In the genomic region with DNA sequence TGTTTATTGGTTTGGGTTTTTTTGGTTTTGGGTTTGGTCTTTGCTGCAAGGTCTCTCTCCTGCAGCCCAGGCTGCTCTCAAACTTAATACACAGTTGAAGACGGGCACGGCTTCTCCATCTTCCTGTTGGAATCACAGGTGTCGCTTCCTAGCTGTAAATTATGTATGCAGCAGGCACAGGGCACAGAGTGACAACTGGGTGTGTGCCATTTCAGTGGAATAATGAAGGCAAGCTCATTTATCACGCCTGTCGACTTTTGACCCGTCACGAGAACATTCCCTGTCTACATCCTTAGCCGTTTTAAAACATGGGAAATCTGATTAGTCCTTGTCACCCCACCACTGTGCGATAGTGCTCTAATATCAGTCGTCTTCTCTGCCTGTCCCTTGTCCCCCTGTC, we compare ENCODE assay signal across 18 mouse cellular contexts. TPM values are rescaled to one million over a fixed set of nuclear protein-coding genes. Genes with fewer than 3 reads are reported as not detected.
DNase-seq lines count a peak whose midpoint lies in the region; ATAC-seq and TF ChIP-seq lines count a peak whose summit lies in the region.
"Had no signal": no experiment of that assay in that cellular context is flagged by ENCODE, and none has a peak within 500 bp of the region (broad histone marks: within the 10 kb centered on the region; RNA-seq: fewer than 3 reads in every experiment).

No protein-coding gene starts in this region.

- H3K4me3 ChIP-seq in hindbrain, embryonic 10.5 days: no peak overlapping the region
- H3K4me3 ChIP-seq in hindbrain, postnatal 0 days (ENCODE audit: low read length): no peak overlapping the region
- no peak overlapping the region for H3K4me3 ChIP-seq in kidney, embryonic 16.5 days (ENCODE audit: low read length)
- no peak overlapping the region for H3K4me3 ChIP-seq in intestine, postnatal 0 days (ENCODE audit: low read depth, low read length)
- no peak overlapping the region for H3K4me3 ChIP-seq in small intestine, adult 2 months (ENCODE audit: low read depth, low read length)
- H3K4me3 ChIP-seq: embryonic facial prominence, embryonic 10.5 days; forebrain, embryonic 13.5 days; heart, adult 2 months; heart, embryonic 15.5 days had no signal

- no peak overlapping the region for H3K27ac ChIP-seq in hindbrain, embryonic 10.5 days
- no peak overlapping the region for H3K27ac ChIP-seq in hindbrain, postnatal 0 days
- no peak overlapping the region for H3K27ac ChIP-seq in kidney, embryonic 16.5 days (ENCODE audit: low read length)
- peak overlapping the region; percentile 5; the same call in 1 of the 2 replicates for H3K27ac ChIP-seq in intestine, postnatal 0 days (ENCODE audit: low read depth, low read length)
- peak overlapping the region; percentile 87 for H3K27ac ChIP-seq in small intestine, adult 2 months (ENCODE audit: insufficient read depth, low read depth, low read length)
- H3K27ac ChIP-seq: embryonic facial prominence, embryonic 10.5 days; forebrain, embryonic 13.5 days; heart, adult 2 months; heart, embryonic 15.5 days had no signal

- no peaks in the 10 kb centered on the region for H3K27me3 ChIP-seq in hindbrain, embryonic 10.5 days (ENCODE audit: insufficient read depth, poor library complexity, severe bottlenecking)
- no peaks in the 10 kb centered on the region for H3K27me3 ChIP-seq in hindbrain, postnatal 0 days (ENCODE audit: insufficient read depth, low read length)
- H3K27me3 ChIP-seq in kidney, embryonic 16.5 days (ENCODE audit: insufficient read depth, low read length): no peaks in the 10 kb centered on the region
- no peaks in the 10 kb centered on the region for H3K27me3 ChIP-seq in intestine, postnatal 0 days (replicated peaks; ENCODE audit: control insufficient read depth, insufficient read depth, low read length)
- H3K27me3 ChIP-seq in small intestine, adult 2 months (ENCODE audit: control insufficient read depth, insufficient read depth, low read length): no peaks in the 10 kb centered on the region
- H3K27me3 ChIP-seq: forebrain, embryonic 13.5 days; heart, embryonic 15.5 days had no signal

- no peak for TF ChIP-seq CTCF in hindbrain, postnatal 0 days (IDR thresholded peaks at IDR 0.05; ENCODE audit: low read depth)
- TF ChIP-seq CTCF in intestine, postnatal 0 days (IDR thresholded peaks at IDR 0.05; ENCODE audit: low read depth): no peak
- TF ChIP-seq CTCF in small intestine, adult 2 months (IDR thresholded peaks at IDR 0.05; ENCODE audit: extremely low read depth, insufficient read length, insufficient replicate concordance, low read depth, low read length): no peak

- 70% methylated on average over 10 of the region's 10 CpGs for WGBS in hindbrain, embryonic 10.5 days
- WGBS in hindbrain, postnatal 0 days: 52% methylated on average over 10 of the region's 10 CpGs
- 62% methylated on average over 10 of the region's 10 CpGs for WGBS in kidney, embryonic 16.5 days
- WGBS in intestine, postnatal 0 days: 29% methylated on average over 10 of the region's 10 CpGs
- WGBS in small intestine, adult 2 months: 27% methylated on average over 10 of the region's 10 CpGs

- TF ChIP-seq POLR2A in small intestine, adult 2 months (IDR thresholded peaks at IDR 0.05; ENCODE audit: low read depth, low read length): no peak

- DNase-seq in hindbrain, embryonic 10.5 days (ENCODE audit: low spot score): peak; percentile 12
- no peak for DNase-seq in hindbrain, postnatal 0 days (ENCODE audit: low spot score)
- DNase-seq in kidney, adult 18-20 months: peak; percentile 31
- DNase-seq in layer of hippocampus, adult 18-20 months (ENCODE audit: low spot score in 2 of 2): no peak
- DNase-seq: adrenal gland, postnatal 10 days; cerebellum, adult 11-12 months; cerebellum, postnatal 10 days; forebrain, postnatal 0 days; gastrocnemius, postnatal 14 days; heart, adult 2 months; heart, postnatal 14 days had no signal

- no peaks in the 10 kb centered on the region for H3K9me3 ChIP-seq in hindbrain, embryonic 10.5 days
- no peaks in the 10 kb centered on the region for H3K9me3 ChIP-seq in hindbrain, postnatal 0 days (ENCODE audit: low read length)
- H3K9me3 ChIP-seq in kidney, embryonic 16.5 days (ENCODE audit: low read length): no peaks in the 10 kb centered on the region
- H3K9me3 ChIP-seq in intestine, postnatal 0 days (ENCODE audit: control insufficient read depth): no peaks in the 10 kb centered on the region
- H3K9me3 ChIP-seq: embryonic facial prominence, embryonic 10.5 days; forebrain, embryonic 13.5 days; heart, embryonic 15.5 days had no signal

- H3K36me3 ChIP-seq in hindbrain, embryonic 10.5 days: no peaks in the 10 kb centered on the region
- no peaks in the 10 kb centered on the region for H3K36me3 ChIP-seq in hindbrain, postnatal 0 days (ENCODE audit: insufficient read depth, low read length)
- H3K36me3 ChIP-seq in kidney, embryonic 16.5 days (ENCODE audit: insufficient read depth, low read length): no peaks in the 10 kb centered on the region
- H3K36me3 ChIP-seq in intestine, postnatal 0 days (ENCODE audit: control insufficient read depth, insufficient read depth): no peaks in the 10 kb centered on the region
- no peaks in the 10 kb centered on the region for H3K36me3 ChIP-seq in small intestine, adult 2 months (ENCODE audit: control insufficient read depth, insufficient read depth, low read length)
- H3K36me3 ChIP-seq: heart, embryonic 15.5 days had no signal

- peaks cover 63% of the 10 kb centered on the region for H3K4me1 ChIP-seq in hindbrain, embryonic 10.5 days (replicated peaks)
- peaks cover 22% of the 10 kb centered on the region for H3K4me1 ChIP-seq in hindbrain, postnatal 0 days (ENCODE audit: insufficient read depth, low read length)
- peaks cover 32% of the 10 kb centered on the region for H3K4me1 ChIP-seq in kidney, embryonic 16.5 days (ENCODE audit: insufficient read depth, low read length)
- H3K4me1 ChIP-seq in intestine, postnatal 0 days (replicated peaks; ENCODE audit: control insufficient read depth, insufficient read depth, low read length): peaks cover 7% of the 10 kb centered on the region; the same call in 1 of the 2 replicates
- H3K4me1 ChIP-seq in small intestine, adult 2 months (ENCODE audit: control insufficient read depth, insufficient read depth, insufficient read length, low read length): peaks cover 24% of the 10 kb centered on the region

- H3K9ac ChIP-seq in hindbrain, postnatal 0 days (replicated peaks; ENCODE audit: low read length): no peak overlapping the region
- no peak overlapping the region for H3K9ac ChIP-seq in kidney, embryonic 16.5 days (replicated peaks; ENCODE audit: low read length)
- no peak overlapping the region for H3K9ac ChIP-seq in intestine, postnatal 0 days (ENCODE audit: low read depth, low read length)
- H3K9ac ChIP-seq: forebrain, embryonic 13.5 days; forebrain, postnatal 0 days; heart, embryonic 15.5 days had no signal

- no peak overlapping the region for H3K4me2 ChIP-seq in hindbrain, postnatal 0 days (ENCODE audit: low read depth, low read length)
- H3K4me2 ChIP-seq in kidney, embryonic 16.5 days (replicated peaks; ENCODE audit: low read depth, low read length): no peak overlapping the region
- H3K4me2 ChIP-seq in intestine, postnatal 0 days (replicated peaks; ENCODE audit: low read depth): no peak overlapping the region; the same call in 1 of the 2 replicates
- H3K4me2 ChIP-seq: forebrain, embryonic 13.5 days; heart, embryonic 11.5 days; heart, embryonic 15.5 days had no signal

- no peak for ATAC-seq in hindbrain, postnatal 0 days
- ATAC-seq in kidney, embryonic 16.5 days (ENCODE audit: low FRiP score, low TSS enrichment): no peak
- no peak for ATAC-seq in intestine, postnatal 0 days
- ATAC-seq: forebrain, embryonic 13.5 days; forebrain, postnatal 0 days had no signal

RNA-seq across cellular contexts. Expression of a gene that starts 1.5 kb away (rescaled TPM):
- 80.5 and 89.3 TPM in 2 replicates for polyA plus RNA-seq in hindbrain, embryonic 10.5 days (2016; fragmentation: Nextera tagmentation; extraction: Ambion mirVana)
- 397 and 410 TPM in 2 replicates for total RNA-seq in hindbrain, postnatal 0 days (2014; rRNA removed)
- 171 and 180 TPM in 2 replicates for polyA plus RNA-seq in hindbrain, postnatal 0 days (2015; fragmentation: Nextera tagmentation; extraction: Ambion mirVana)
- polyA plus RNA-seq in kidney, embryonic 16.5 days (2015; fragmentation: Nextera tagmentation; extraction: Ambion mirVana): 100 and 102 TPM in 2 replicates
- polyA plus RNA-seq in intestine, postnatal 0 days (2015; fragmentation: Nextera tagmentation; extraction: Ambion mirVana): 38.1 TPM in 2 replicates
- polyA plus RNA-seq in small intestine, adult 2 months (2012; rRNA removed): 112 and 158 TPM in 2 replicates
- 100 to 1,000 TPM; 274 to 286 TPM for total RNA-seq in layer of hippocampus, adult 18-20 months (2021)

RNA-seq across cellular contexts. Expression of a gene that starts 3.4 kb away (rescaled TPM):
- polyA plus RNA-seq in hindbrain, embryonic 10.5 days (2016; fragmentation: Nextera tagmentation; extraction: Ambion mirVana): 29.7 and 33.6 TPM in 2 replicates
- total RNA-seq in hindbrain, postnatal 0 days (2014; rRNA removed): 67.6 and 79.9 TPM in 2 replicates
- 34.4 and 35.3 TPM in 2 replicates for polyA plus RNA-seq in hindbrain, postnatal 0 days (2015; fragmentation: Nextera tagmentation; extraction: Ambion mirVana)
- 32.0 and 34.9 TPM in 2 replicates for polyA plus RNA-seq in kidney, embryonic 16.5 days (2015; fragmentation: Nextera tagmentation; extraction: Ambion mirVana)
- 12.6 TPM in 2 replicates for polyA plus RNA-seq in intestine, postnatal 0 days (2015; fragmentation: Nextera tagmentation; extraction: Ambion mirVana)
- polyA plus RNA-seq in small intestine, adult 2 months (2012; rRNA removed): 28.7 and 33.4 TPM in 2 replicates
- 100 to 1,000 TPM; 105 to 111 TPM for total RNA-seq in layer of hippocampus, adult 18-20 months (2021)

RNA-seq across cellular contexts. Expression of a gene that starts 31.4 kb away (rescaled TPM):
- polyA plus RNA-seq in hindbrain, embryonic 10.5 days (2016; fragmentation: Nextera tagmentation; extraction: Ambion mirVana): 52.9 and 55.6 TPM in 2 replicates
- total RNA-seq in hindbrain, postnatal 0 days (2014; rRNA removed): 119 and 122 TPM in 2 replicates
- 48.2 and 49.4 TPM in 2 replicates for polyA plus RNA-seq in hindbrain, postnatal 0 days (2015; fragmentation: Nextera tagmentation; extraction: Ambion mirVana)
- 44.2 and 46.8 TPM in 2 replicates for polyA plus RNA-seq in kidney, embryonic 16.5 days (2015; fragmentation: Nextera tagmentation; extraction: Ambion mirVana)
- 39.5 and 41.5 TPM in 2 replicates for polyA plus RNA-seq in intestine, postnatal 0 days (2015; fragmentation: Nextera tagmentation; extraction: Ambion mirVana)
- polyA plus RNA-seq in small intestine, adult 2 months (2012; rRNA removed): 62.0 and 199 TPM in 2 replicates
- total RNA-seq in layer of hippocampus, adult 18-20 months (2021): 10 to 100 TPM; 21.9 to 26.3 TPM

RNA-seq across cellular contexts. Expression of a gene that starts 55.0 kb away (rescaled TPM):
- polyA plus RNA-seq in hindbrain, embryonic 10.5 days (2016; fragmentation: Nextera tagmentation; extraction: Ambion mirVana): 22.4 and 26.7 TPM in 2 replicates
- total RNA-seq in hindbrain, postnatal 0 days (2014; rRNA removed): 49.3 and 51.5 TPM in 2 replicates
- polyA plus RNA-seq in hindbrain, postnatal 0 days (2015; fragmentation: Nextera tagmentation; extraction: Ambion mirVana): 26.0 and 27.6 TPM in 2 replicates
- polyA plus RNA-seq in kidney, embryonic 16.5 days (2015; fragmentation: Nextera tagmentation; extraction: Ambion mirVana): 40.9 and 44.2 TPM in 2 replicates
- polyA plus RNA-seq in intestine, postnatal 0 days (2015; fragmentation: Nextera tagmentation; extraction: Ambion mirVana): 46.1 and 46.4 TPM in 2 replicates
- polyA plus RNA-seq in small intestine, adult 2 months (2012; rRNA removed): 77.8 and 176 TPM in 2 replicates
- total RNA-seq in layer of hippocampus, adult 18-20 months (2021): 10 to 100 TPM; 45.9 to 55.6 TPM

RNA-seq across cellular contexts. Expression of a gene that starts 55.2 kb away (rescaled TPM):
- 149 and 151 TPM in 2 replicates for polyA plus RNA-seq in hindbrain, embryonic 10.5 days (2016; fragmentation: Nextera tagmentation; extraction: Ambion mirVana)
- 140 and 156 TPM in 2 replicates for total RNA-seq in hindbrain, postnatal 0 days (2014; rRNA removed)
- polyA plus RNA-seq in hindbrain, postnatal 0 days (2015; fragmentation: Nextera tagmentation; extraction: Ambion mirVana): 133 and 138 TPM in 2 replicates
- polyA plus RNA-seq in kidney, embryonic 16.5 days (2015; fragmentation: Nextera tagmentation; extraction: Ambion mirVana): 184 and 191 TPM in 2 replicates
- 70.9 and 71.4 TPM in 2 replicates for polyA plus RNA-seq in intestine, postnatal 0 days (2015; fragmentation: Nextera tagmentation; extraction: Ambion mirVana)
- polyA plus RNA-seq in small intestine, adult 2 months (2012; rRNA removed): 55.4 and 102 TPM in 2 replicates
- total RNA-seq in layer of hippocampus, adult 18-20 months (2021): 100 to 1,000 TPM; 170 to 176 TPM

Comparison
In these comparisons a context has a peak if more than half of its experiments do, and no peak if none do; other contexts are left out.
1. DNase-seq: peak in hindbrain, embryonic 10.5 days (single experiment) and kidney, adult 18-20 months (single experiment); none in hindbrain, postnatal 0 days (single experiment) and layer of hippocampus, adult 18-20 months (0 of 2).
2. H3K27ac ChIP-seq: peak in intestine, postnatal 0 days (single experiment) and small intestine, adult 2 months (single experiment); none in hindbrain, embryonic 10.5 days (single experiment), hindbrain, postnatal 0 days (single experiment) and kidney, embryonic 16.5 days (single experiment).